Mouse (Mus musculus) MEL (cell line): ENCODE results near the gene Alox15. TPM values are rescaled to one million over a fixed set of nuclear protein-coding genes. Genes with fewer than 3 reads are reported as not detected.
"Not testable (repeated sequence)": the region's sequence is repeated elsewhere in the genome, so short reads cannot be mapped to it uniquely, and the experiment has no call there.

Source experiments
- DNase-seq: peaks from one replicate; pipeline ENCODE4 v3.0.0; 2011; ENCODE audit warnings: low read depth, low spot score
- H3K27ac ChIP-seq: 2 replicates; pipeline ENCODE4 v1.5.1; 2012; ENCODE audit warnings: low read depth, mild to moderate bottlenecking, control low read depth, low read length, moderate library complexity; ENCODE audit not compliant: control insufficient read depth
- H3K27me3 ChIP-seq, 2 experiments: fragments of 150-350 bp in 1 of 2; sonication (generic) in 1 of 2; 2 replicates each; pipeline ENCODE4 v1.6.1; 2012; ENCODE audit warnings: low read length in 2 of 2, mild to moderate bottlenecking in 2 of 2, improper control_type of control experiment in 1 of 2, moderate library complexity in 1 of 2; ENCODE audit not compliant: insufficient read depth in 2 of 2, control insufficient read depth in 1 of 2
- H3K36me3 ChIP-seq, 2 experiments: 2 replicates each; pipeline ENCODE4 v1.6.1; 2012 to 2014; ENCODE audit warnings: low read length in 2 of 2, improper control_type of control experiment in 1 of 2, inconsistent platforms in 1 of 2, mild to moderate bottlenecking in 1 of 2; ENCODE audit not compliant: insufficient read depth in 2 of 2, control insufficient read depth in 1 of 2
- H3K4me1 ChIP-seq, 2 experiments: fragments of 150-350 bp in 1 of 2; sonication (generic) in 1 of 2; 2 replicates each; pipeline ENCODE4 v1.6.1; 2012; ENCODE audit warnings: low read length in 2 of 2, improper control_type of control experiment in 1 of 2, mild to moderate bottlenecking in 1 of 2; ENCODE audit not compliant: insufficient read depth in 2 of 2, control insufficient read depth in 1 of 2
- H3K4me3 ChIP-seq, 2 experiments: fragments of 150-350 bp in 1 of 2; sonication (generic) in 1 of 2; 2 replicates each; pipeline ENCODE4 v1.5.1; 2012; ENCODE audit warnings: low read depth in 2 of 2, low read length in 2 of 2, mild to moderate bottlenecking in 2 of 2, moderate library complexity in 2 of 2, control low read depth in 1 of 2, improper control_type of control experiment in 1 of 2; ENCODE audit not compliant: control insufficient read depth in 1 of 2, insufficient read depth in 1 of 2
- H3K79me2 ChIP-seq: 2 replicates; pipeline ENCODE4 v1.6.1; 2012; ENCODE audit warnings: mild to moderate bottlenecking, low read length, moderate library complexity; ENCODE audit not compliant: control insufficient read depth, poor library complexity, insufficient read depth
- H3K9ac ChIP-seq: 2 replicates; pipeline ENCODE4 v1.6.1; 2012; ENCODE audit warnings: low read depth, mild to moderate bottlenecking, control low read depth, low read length, moderate library complexity; ENCODE audit not compliant: control insufficient read depth, poor library complexity, severe bottlenecking
- H3K9me3 ChIP-seq: fragments of 150-350 bp; sonication (generic); replicated peaks from 2 replicates; pipeline ENCODE4 v1.6.1; 2012; ENCODE audit warnings: mild to moderate bottlenecking, low read length, improper control_type of control experiment, moderate library complexity; ENCODE audit not compliant: insufficient read depth
- CHD1 ChIP-seq: IDR thresholded peaks from 2 replicates; pipeline ENCODE4 v1.6.1; 2012; ENCODE audit warnings: low read depth, mild to moderate bottlenecking, inconsistent platforms, low read length, improper control_type of control experiment
- CHD2 ChIP-seq: IDR thresholded peaks from 2 replicates; pipeline ENCODE4 v1.6.1; 2011; ENCODE audit warnings: low read length, improper control_type of control experiment
- E2F4 ChIP-seq: IDR thresholded peaks from 2 replicates; pipeline ENCODE4 v1.6.1; 2011; ENCODE audit warnings: low read depth, low read length, improper control_type of control experiment, borderline replicate concordance
- ELF1 ChIP-seq: IDR thresholded peaks from 2 replicates; pipeline ENCODE4 v1.6.1; 2014; ENCODE audit warnings: low read depth, mild to moderate bottlenecking, inconsistent platforms, low read length, improper control_type of control experiment, moderate library complexity
- ETS1 ChIP-seq: IDR thresholded peaks from 2 replicates; pipeline ENCODE4 v1.6.1; 2012; ENCODE audit warnings: low read depth, mild to moderate bottlenecking, inconsistent platforms, low read length, improper control_type of control experiment, moderate library complexity
- GABPA ChIP-seq: IDR thresholded peaks from 2 replicates; pipeline ENCODE4 v1.6.1; 2012; ENCODE audit warnings: low read depth, mild to moderate bottlenecking, inconsistent platforms, low read length, improper control_type of control experiment, moderate library complexity
- HCFC1 ChIP-seq: IDR thresholded peaks from 2 replicates; pipeline ENCODE4 v1.6.1; 2012; ENCODE audit warnings: low read depth, mild to moderate bottlenecking, inconsistent platforms, low read length, improper control_type of control experiment, moderate library complexity
- MAFK ChIP-seq: IDR thresholded peaks from 2 replicates; pipeline ENCODE4 v1.6.1; 2011; ENCODE audit warnings: low read depth, mild to moderate bottlenecking, low read length, improper control_type of control experiment, borderline replicate concordance
- MXI1 ChIP-seq: IDR thresholded peaks from 2 replicates; pipeline ENCODE4 v1.6.1; 2011; ENCODE audit warnings: mild to moderate bottlenecking, low read depth, low read length, improper control_type of control experiment
- POLR2AphosphoS2 ChIP-seq: IDR thresholded peaks from 2 replicates; pipeline ENCODE4 v1.6.1; 2011; ENCODE audit warnings: low read length, improper control_type of control experiment
- RCOR1 ChIP-seq: IDR thresholded peaks from 2 replicates; pipeline ENCODE4 v1.6.1; 2012; ENCODE audit warnings: low read depth, mild to moderate bottlenecking, inconsistent platforms, low read length, improper control_type of control experiment
- SMC3 ChIP-seq: IDR thresholded peaks from 2 replicates; pipeline ENCODE4 v1.6.1; 2011; ENCODE audit warnings: low read depth, low read length, improper control_type of control experiment
- TAL1 ChIP-seq: IDR thresholded peaks from 2 replicates; pipeline ENCODE4 v1.6.1; 2012; ENCODE audit warnings: mild to moderate bottlenecking, inconsistent platforms, low read length, moderate library complexity, mixed read lengths
- USF1 ChIP-seq: IDR thresholded peaks from 2 replicates; pipeline ENCODE4 v1.6.1; 2014; ENCODE audit warnings: low read depth, mild to moderate bottlenecking, inconsistent platforms, low read length, improper control_type of control experiment, moderate library complexity
- USF2 ChIP-seq, 2 experiments: IDR thresholded peaks; 2 replicates each; pipeline ENCODE4 v1.6.1; 2011 to 2012; ENCODE audit warnings: improper control_type of control experiment in 2 of 2, low read length in 2 of 2, borderline replicate concordance in 1 of 2, inconsistent platforms in 1 of 2, low read depth in 1 of 2, mild to moderate bottlenecking in 1 of 2; ENCODE audit not compliant: insufficient read depth in 1 of 2
- ZKSCAN1 ChIP-seq: IDR thresholded peaks from 2 replicates; pipeline ENCODE4 v1.6.1; 2012; ENCODE audit warnings: low read depth, mild to moderate bottlenecking, inconsistent platforms, low read length, improper control_type of control experiment, moderate library complexity
- polyA plus RNA-seq, 2 experiments: library from polyadenylated mRNA; stranded (reverse) in 1 of 2; unstranded in 1 of 2; fragments of >175 nt in 1 of 2; fragments of >200 nt in 1 of 2; gene quantifications; 2 replicates each; pipeline versions ENCODE4 v1.2.1 to v1.2.4; 2012; ENCODE audit warnings: low replicate concordance in 2 of 2, low read depth in 1 of 2; ENCODE audit not compliant: insufficient read length in 2 of 2, insufficient read depth in 1 of 2, missing spikeins in 1 of 2
- total RNA-seq: library from RNA; depleted of rRNA; stranded (reverse); fragments of 300-350 nt; gene quantifications from 2 replicates; pipeline ENCODE4 v1.2.3, GENCODE M21; 2012

Alox15 gene
- total and polyA plus RNA-seq, 3 experiments = not detected

DNA sequence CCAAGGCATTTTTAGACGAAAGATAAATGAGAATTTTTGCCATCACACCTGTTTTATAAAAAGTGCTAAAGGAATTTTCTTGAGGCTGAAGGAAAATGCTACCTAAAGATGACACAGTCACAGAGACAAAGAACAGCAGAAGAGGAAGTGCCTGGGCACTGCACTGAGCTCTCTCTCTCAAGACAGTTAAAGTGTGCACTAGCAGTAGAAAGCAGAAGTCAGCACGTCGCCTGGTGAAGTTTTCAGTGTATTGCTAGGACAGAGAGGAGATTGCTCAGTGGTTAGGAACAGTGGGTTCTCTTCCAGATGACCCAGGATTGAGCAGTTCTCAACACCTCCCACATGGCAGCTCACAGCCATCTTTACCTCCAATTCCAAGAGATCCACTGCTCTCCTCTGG lies 22.5 kb upstream of the Alox15 start (continued):
- TF ChIP-seq CHD1 (no peak), USF1 (no peak), ELF1 (peak; percentile 64; the same call in 1 of the 2 replicates), GABPA (no peak), SMC3 (peak; percentile 55)

DNA sequence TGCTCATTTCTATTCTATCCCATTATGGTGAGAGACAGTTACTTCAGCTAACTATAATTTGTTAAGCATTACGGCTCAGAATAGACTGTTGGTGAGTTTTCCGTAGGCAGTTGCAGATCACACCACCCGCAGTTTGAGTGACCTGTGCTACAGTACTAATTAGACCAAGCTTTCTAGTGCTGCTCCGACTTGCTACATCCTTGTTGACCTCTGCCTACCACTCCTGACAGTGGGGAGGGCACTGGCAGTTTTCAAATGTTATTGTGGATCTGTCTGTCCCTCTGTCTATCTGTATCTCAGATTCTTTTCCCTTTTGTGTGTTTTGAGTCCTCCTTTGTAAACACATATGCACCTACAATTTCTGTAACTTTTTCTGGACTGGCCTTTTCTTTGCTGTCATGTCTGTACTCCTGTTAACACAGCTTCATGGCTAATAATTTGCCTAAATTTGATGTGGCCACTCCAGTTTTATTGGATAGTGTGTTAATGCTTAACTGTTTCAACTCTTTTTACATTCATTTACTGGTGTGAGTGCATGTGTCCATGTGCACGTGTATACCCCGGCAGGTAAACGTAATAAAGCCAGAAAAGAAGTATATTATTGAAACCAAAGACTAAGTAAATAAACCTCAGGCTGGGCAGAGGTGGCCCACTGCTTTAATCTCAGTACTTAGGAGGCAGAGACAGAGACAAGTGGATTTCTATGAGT lies 21.2 kb upstream of the Alox15 start:
- Histone ChIP-seq H3K27me3 (peaks cover 0 to 4% of the 10 kb centered on the region in 2 experiments; a peak in 2 of 4 replicates), H3K4me3 (no peak overlapping the region), H3K4me1 (peaks cover 5 to 16% of the 10 kb centered on the region in 2 experiments), H3K79me2 (no peaks in the 10 kb centered on the region), H3K9ac (no peak overlapping the region), H3K27ac (no peak overlapping the region), H3K9me3 (no peaks in the 10 kb centered on the region), H3K36me3 (peaks cover 0 to 15% of the 10 kb centered on the region in 2 experiments; a peak in 2 of 4 replicates)
- TF ChIP-seq MXI1 = no peak
- no peak for TF ChIP-seq ETS1
- TF ChIP-seq E2F4 = no peak
- TF ChIP-seq ZKSCAN1 = no peak
- no peak for TF ChIP-seq USF2 (IDR thresholded peaks at IDR 0.05; ENCODE audit: borderline replicate concordance in 1 of 2, insufficient read depth in 1 of 2, low read depth in 1 of 2, low read length in 2 of 2)
- no peak for TF ChIP-seq CHD2
- TF ChIP-seq TAL1 = no peak
- no peak for TF ChIP-seq MAFK
- TF ChIP-seq POLR2AphosphoS2 = no peak
- no peak for TF ChIP-seq HCFC1
- no peak for DNase-seq

DNA sequence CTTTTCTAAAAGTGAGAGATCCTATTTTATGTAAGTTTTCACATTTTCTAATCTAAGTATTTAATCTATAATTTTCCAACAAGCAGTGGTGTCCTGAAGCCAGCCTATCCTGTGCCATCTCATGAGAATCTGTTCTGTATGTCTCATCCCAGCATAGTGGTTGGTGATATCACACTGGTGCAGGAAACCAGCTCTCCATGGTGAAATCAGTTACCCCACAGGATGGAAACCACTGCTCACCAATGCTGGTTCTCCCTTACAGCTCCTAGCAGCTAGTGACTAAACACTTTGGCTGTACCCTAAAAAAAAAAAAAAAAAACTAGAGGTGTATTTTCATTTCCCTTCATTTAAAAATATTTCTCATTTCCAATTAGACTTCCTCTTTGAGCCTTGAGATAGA lies 20.6 kb upstream of the Alox15 start:
- DNase-seq = no peak
- Histone ChIP-seq H3K27ac (no peak overlapping the region), H3K9me3 (no peaks in the 10 kb centered on the region), H3K4me1 (peaks cover 5 to 16% of the 10 kb centered on the region in 2 experiments), H3K36me3 (peaks cover 0 to 15% of the 10 kb centered on the region in 2 experiments; a peak in 2 of 4 replicates), H3K9ac (no peak overlapping the region), H3K4me3 (no peak overlapping the region)
- TF ChIP-seq RCOR1 (0 out of 2 replicates have a peak, but pooled peaks have one; percentile 17), POLR2AphosphoS2 (no peak)
- TF ChIP-seq, all 39 proteins: peak for 1
- H3K27me3 ChIP-seq = peaks cover 0 to 4% of the 10 kb centered on the region in 2 experiments; a peak in 2 of 4 replicates
- H3K79me2 ChIP-seq = no peaks in the 10 kb centered on the region

DNA sequence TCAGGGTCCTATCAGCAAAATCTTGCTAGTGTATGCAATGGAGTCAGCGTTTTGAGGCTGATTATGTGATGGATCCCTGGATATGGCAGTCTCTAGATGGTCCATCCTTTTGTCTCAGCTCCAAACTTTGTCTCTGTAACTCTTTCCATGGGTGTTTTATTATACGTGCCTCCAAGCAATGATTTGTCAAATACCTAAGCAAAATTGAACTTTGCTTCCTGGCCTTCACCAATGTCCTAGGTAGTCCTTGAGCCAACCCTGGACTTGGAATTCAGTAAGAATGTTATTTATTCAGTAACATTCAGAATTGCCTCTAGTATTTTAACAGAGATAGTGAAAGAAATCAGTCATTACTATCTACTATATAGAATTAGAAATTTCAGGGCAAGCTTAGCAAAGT lies 16.8 kb upstream of the Alox15 start:
- not testable (repeated sequence) for H3K27ac ChIP-seq, H3K4me3 ChIP-seq, DNase-seq, H3K27me3 ChIP-seq, H3K79me2 ChIP-seq, H3K4me1 ChIP-seq, H3K9ac ChIP-seq, H3K9me3 ChIP-seq, H3K36me3 ChIP-seq

DNA sequence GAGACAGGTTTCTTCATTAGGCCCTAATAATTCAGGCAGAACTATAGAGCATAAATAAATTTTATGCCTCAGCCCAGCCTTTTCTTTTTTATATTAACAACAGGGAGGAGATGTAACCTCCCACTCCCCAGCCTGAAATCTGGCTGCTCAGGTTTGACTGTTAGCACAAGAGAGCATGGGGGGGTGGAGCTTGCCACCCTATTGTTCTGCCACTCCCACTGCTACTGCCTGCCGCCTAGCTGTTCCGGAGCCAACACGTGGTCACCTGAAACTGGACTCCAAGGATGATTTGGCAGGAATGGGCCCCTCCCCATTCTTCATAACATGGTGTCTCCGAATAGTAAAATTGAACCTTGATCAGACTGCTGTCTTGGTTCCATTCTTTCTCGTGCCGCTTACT lies 15.9 kb upstream of the Alox15 start:
- H3K9ac ChIP-seq, H3K4me1 ChIP-seq, H3K27ac ChIP-seq, H3K27me3 ChIP-seq, DNase-seq, H3K4me3 ChIP-seq, H3K9me3 ChIP-seq, H3K79me2 ChIP-seq, H3K36me3 ChIP-seq: not testable (repeated sequence)
